In genomic region chr5:135012671-135013441, GRCm38 (mm10) we compare ENCODE assay signal across 8 mouse cellular contexts. TPM values are rescaled to one million over a fixed set of nuclear protein-coding genes. Genes with fewer than 3 reads are reported as not detected.
DNase-seq lines count a peak whose midpoint lies in the region; ATAC-seq lines count a peak whose summit lies in the region.

No protein-coding gene starts in this region.

- H3K4me1 ChIP-seq in forebrain, embryonic 11.5 days (replicated peaks; ENCODE audit: control insufficient read depth, insufficient read depth, low read length): peaks cover 5% of the 10 kb centered on the region; the same call in 1 of the 2 replicates
- H3K4me1 ChIP-seq in forebrain, embryonic 15.5 days: peaks cover 22% of the 10 kb centered on the region
- H3K4me1 ChIP-seq in hindbrain, embryonic 14.5 days (replicated peaks; ENCODE audit: control insufficient read depth, insufficient read depth, low read length): peaks cover 27% of the 10 kb centered on the region
- peaks cover 14% of the 10 kb centered on the region for H3K4me1 ChIP-seq in midbrain, embryonic 14.5 days (ENCODE audit: control insufficient read depth, insufficient read depth, low read length)
- peaks cover 37% of the 10 kb centered on the region for H3K4me1 ChIP-seq in stomach, embryonic 15.5 days

- H3K4me2 ChIP-seq in forebrain, embryonic 11.5 days (ENCODE audit: low read depth, low read length, severe bottlenecking): no peak overlapping the region
- H3K4me2 ChIP-seq in forebrain, embryonic 15.5 days (replicated peaks): no peak overlapping the region
- peak overlapping the region; percentile 25 for H3K4me2 ChIP-seq in hindbrain, embryonic 14.5 days (replicated peaks)
- H3K4me2 ChIP-seq in midbrain, embryonic 14.5 days (ENCODE audit: low read length): no peak overlapping the region
- peak overlapping the region; percentile 42 for H3K4me2 ChIP-seq in stomach, embryonic 15.5 days

- no peaks in the 10 kb centered on the region for H3K36me3 ChIP-seq in forebrain, embryonic 11.5 days (ENCODE audit: control insufficient read depth, insufficient read depth, low read length)
- no peaks in the 10 kb centered on the region for H3K36me3 ChIP-seq in forebrain, embryonic 15.5 days
- H3K36me3 ChIP-seq in hindbrain, embryonic 14.5 days (replicated peaks; ENCODE audit: control insufficient read depth, insufficient read depth): no peaks in the 10 kb centered on the region
- H3K36me3 ChIP-seq in midbrain, embryonic 14.5 days (ENCODE audit: control insufficient read depth, insufficient read depth, low read length): no peaks in the 10 kb centered on the region
- no peaks in the 10 kb centered on the region for H3K36me3 ChIP-seq in stomach, embryonic 15.5 days

- no peaks in the 10 kb centered on the region for H3K9me3 ChIP-seq in forebrain, embryonic 11.5 days (ENCODE audit: control insufficient read depth, low read length)
- no peaks in the 10 kb centered on the region for H3K9me3 ChIP-seq in forebrain, embryonic 15.5 days
- H3K9me3 ChIP-seq in hindbrain, embryonic 14.5 days (ENCODE audit: control insufficient read depth, low read length): no peaks in the 10 kb centered on the region
- no peaks in the 10 kb centered on the region for H3K9me3 ChIP-seq in midbrain, embryonic 14.5 days (ENCODE audit: control insufficient read depth, low read length)
- no peaks in the 10 kb centered on the region for H3K9me3 ChIP-seq in stomach, embryonic 15.5 days

- 4% methylated on average over 16 of the region's 16 CpGs for WGBS in forebrain, embryonic 11.5 days
- 4% methylated on average over 16 of the region's 16 CpGs for WGBS in forebrain, embryonic 15.5 days
- 5% methylated on average over 16 of the region's 16 CpGs for WGBS in hindbrain, embryonic 14.5 days
- WGBS in midbrain, embryonic 14.5 days: 6% methylated on average over 16 of the region's 16 CpGs
- 9% methylated on average over 13 of the region's 16 CpGs for WGBS in stomach, embryonic 15.5 days

- H3K9ac ChIP-seq in forebrain, embryonic 11.5 days (ENCODE audit: low read length): no peak overlapping the region
- H3K9ac ChIP-seq in forebrain, embryonic 15.5 days (replicated peaks): no peak overlapping the region
- no peak overlapping the region; the same call in 1 of the 2 replicates for H3K9ac ChIP-seq in hindbrain, embryonic 14.5 days
- H3K9ac ChIP-seq in midbrain, embryonic 14.5 days (replicated peaks; ENCODE audit: low read length): no peak overlapping the region
- H3K9ac ChIP-seq in stomach, embryonic 15.5 days: no peak overlapping the region

- intact Hi-C loops in left cerebral cortex, postnatal 4 days (cut with DNase I): loop anchor here (10.0 kb wide), 1 partner anchor 162 kb away; no protein-coding TSS in a partner anchor

- DNase-seq in forebrain, embryonic 11.5 days (ENCODE audit: low spot score): peak; percentile 88
- DNase-seq in c-Kit-positive CD71-negative TER-119-negative erythroid progenitor cells, embryonic 14.5 days (ENCODE audit: low read depth): peak; percentile 71
- peak; percentile 72 for DNase-seq in forelimb bud, embryonic 11.5 days (ENCODE audit: low read depth, low spot score)
- DNase-seq in hindbrain, embryonic 14.5 days (ENCODE audit: low spot score): peak; percentile 68
- peak; percentile 84 for DNase-seq in left cerebral cortex, postnatal 4 days
- peak; percentile 80 for DNase-seq in midbrain, embryonic 14.5 days

- no peak overlapping the region for H3K27ac ChIP-seq in forebrain, embryonic 11.5 days (ENCODE audit: low read depth, low read length)
- no peak overlapping the region for H3K27ac ChIP-seq in forebrain, embryonic 15.5 days (replicated peaks)
- no peak overlapping the region for H3K27ac ChIP-seq in hindbrain, embryonic 14.5 days
- H3K27ac ChIP-seq in midbrain, embryonic 14.5 days (replicated peaks; ENCODE audit: low read depth, low read length): no peak overlapping the region
- peak overlapping the region; percentile 48; the same call in 1 of the 2 replicates for H3K27ac ChIP-seq in stomach, embryonic 15.5 days

- no peak for ATAC-seq in forebrain, embryonic 11.5 days (replicated peaks; ENCODE audit: low FRiP score)
- ATAC-seq in forebrain, embryonic 15.5 days (replicated peaks): no peak
- ATAC-seq in hindbrain, embryonic 14.5 days (ENCODE audit: low FRiP score): no peak
- ATAC-seq in midbrain, embryonic 14.5 days (ENCODE audit: low FRiP score, low TSS enrichment): no peak
- ATAC-seq in stomach, embryonic 15.5 days (ENCODE audit: insufficient read depth, low FRiP score, low read depth): no peak

- H3K27me3 ChIP-seq in forebrain, embryonic 11.5 days (ENCODE audit: control insufficient read depth, insufficient read depth, low read length): no peaks in the 10 kb centered on the region; the same call in 1 of the 2 replicates
- H3K27me3 ChIP-seq in forebrain, embryonic 15.5 days: no peaks in the 10 kb centered on the region; the same call in 1 of the 2 replicates
- no peaks in the 10 kb centered on the region for H3K27me3 ChIP-seq in hindbrain, embryonic 14.5 days (ENCODE audit: control insufficient read depth, insufficient read depth, low read length)
- H3K27me3 ChIP-seq in midbrain, embryonic 14.5 days (ENCODE audit: control insufficient read depth, insufficient read depth, low read length): no peaks in the 10 kb centered on the region
- no peaks in the 10 kb centered on the region for H3K27me3 ChIP-seq in stomach, embryonic 15.5 days (replicated peaks)

- no peak overlapping the region for H3K4me3 ChIP-seq in forebrain, embryonic 11.5 days (ENCODE audit: low read depth, low read length)
- H3K4me3 ChIP-seq in forebrain, embryonic 15.5 days: no peak overlapping the region
- H3K4me3 ChIP-seq in hindbrain, embryonic 14.5 days (replicated peaks; ENCODE audit: low read length): no peak overlapping the region
- no peak overlapping the region for H3K4me3 ChIP-seq in midbrain, embryonic 14.5 days (replicated peaks; ENCODE audit: low read depth, low read length)
- H3K4me3 ChIP-seq in stomach, embryonic 15.5 days (replicated peaks): peak overlapping the region; percentile 26

RNA-seq across cellular contexts. Expression of gene Abhd11, which starts 3.9 kb away (rescaled TPM):
- polyA plus RNA-seq in forebrain, embryonic 11.5 days (2014; fragmentation: Nextera tagmentation; extraction: Ambion mirVana): 38.9 and 39.1 TPM in 2 replicates
- polyA plus RNA-seq in forebrain, embryonic 15.5 days (2015; fragmentation: Nextera tagmentation; extraction: Ambion mirVana): 69.5 and 70.3 TPM in 2 replicates
- polyA plus RNA-seq in hindbrain, embryonic 14.5 days (2014; fragmentation: Nextera tagmentation; extraction: Ambion mirVana): 62.7 and 72.3 TPM in 2 replicates
- 10 to 100 TPM; 56.6 to 60.8 TPM for total RNA-seq in left cerebral cortex, postnatal 4 days (2021)
- polyA plus RNA-seq in midbrain, embryonic 14.5 days (2014; fragmentation: Nextera tagmentation; extraction: Ambion mirVana): 58.0 and 81.5 TPM in 2 replicates
- 70.9 and 78.9 TPM in 2 replicates for polyA plus RNA-seq in stomach, embryonic 15.5 days (2015; fragmentation: Nextera tagmentation; extraction: Ambion mirVana)

RNA-seq across cellular contexts. Expression of gene Stx1a, which starts 10.4 kb away (rescaled TPM):
- 11.2 and 14.9 TPM in 2 replicates for polyA plus RNA-seq in forebrain, embryonic 11.5 days (2014; fragmentation: Nextera tagmentation; extraction: Ambion mirVana)
- 78.6 and 78.9 TPM in 2 replicates for polyA plus RNA-seq in forebrain, embryonic 15.5 days (2015; fragmentation: Nextera tagmentation; extraction: Ambion mirVana)
- 113 and 134 TPM in 2 replicates for polyA plus RNA-seq in hindbrain, embryonic 14.5 days (2014; fragmentation: Nextera tagmentation; extraction: Ambion mirVana)
- total RNA-seq in left cerebral cortex, postnatal 4 days (2021): 100 to 1,000 TPM; 261 to 264 TPM
- 106 and 137 TPM in 2 replicates for polyA plus RNA-seq in midbrain, embryonic 14.5 days (2014; fragmentation: Nextera tagmentation; extraction: Ambion mirVana)
- polyA plus RNA-seq in stomach, embryonic 15.5 days (2015; fragmentation: Nextera tagmentation; extraction: Ambion mirVana): 11.8 and 12.3 TPM in 2 replicates

RNA-seq across cellular contexts. Expression of gene Cldn3, which starts 26.8 kb away (rescaled TPM):
- polyA plus RNA-seq in forebrain, embryonic 11.5 days (2014; fragmentation: Nextera tagmentation; extraction: Ambion mirVana): 4.4 and 7.3 TPM in 2 replicates
- polyA plus RNA-seq in forebrain, embryonic 15.5 days (2015; fragmentation: Nextera tagmentation; extraction: Ambion mirVana): 12.3 and 12.7 TPM in 2 replicates
- 2.1 and 2.6 TPM in 2 replicates for polyA plus RNA-seq in hindbrain, embryonic 14.5 days (2014; fragmentation: Nextera tagmentation; extraction: Ambion mirVana)
- 1 to 10 TPM; 6.2 to 6.4 TPM for total RNA-seq in left cerebral cortex, postnatal 4 days (2021)
- polyA plus RNA-seq in midbrain, embryonic 14.5 days (2014; fragmentation: Nextera tagmentation; extraction: Ambion mirVana): 0.81 and 1.3 TPM in 2 replicates
- polyA plus RNA-seq in stomach, embryonic 15.5 days (2015; fragmentation: Nextera tagmentation; extraction: Ambion mirVana): 120 and 147 TPM in 2 replicates

RNA-seq across cellular contexts. Expression of gene Dnajc30, which starts 51.1 kb away (rescaled TPM):
- 26.2 and 27.1 TPM in 2 replicates for polyA plus RNA-seq in forebrain, embryonic 11.5 days (2014; fragmentation: Nextera tagmentation; extraction: Ambion mirVana)
- 34.6 and 39.8 TPM in 2 replicates for polyA plus RNA-seq in forebrain, embryonic 15.5 days (2015; fragmentation: Nextera tagmentation; extraction: Ambion mirVana)
- polyA plus RNA-seq in hindbrain, embryonic 14.5 days (2014; fragmentation: Nextera tagmentation; extraction: Ambion mirVana): 42.5 and 43.0 TPM in 2 replicates
- 10 to 100 TPM; 27.4 to 30.1 TPM for total RNA-seq in left cerebral cortex, postnatal 4 days (2021)
- polyA plus RNA-seq in midbrain, embryonic 14.5 days (2014; fragmentation: Nextera tagmentation; extraction: Ambion mirVana): 47.3 and 49.3 TPM in 2 replicates
- polyA plus RNA-seq in stomach, embryonic 15.5 days (2015; fragmentation: Nextera tagmentation; extraction: Ambion mirVana): 28.9 and 33.5 TPM in 2 replicates

RNA-seq across cellular contexts. Expression of gene Bud23, which starts 51.9 kb away (rescaled TPM):
- polyA plus RNA-seq in forebrain, embryonic 11.5 days (2014; fragmentation: Nextera tagmentation; extraction: Ambion mirVana): 142 and 148 TPM in 2 replicates
- 89.0 and 92.8 TPM in 2 replicates for polyA plus RNA-seq in forebrain, embryonic 15.5 days (2015; fragmentation: Nextera tagmentation; extraction: Ambion mirVana)
- polyA plus RNA-seq in hindbrain, embryonic 14.5 days (2014; fragmentation: Nextera tagmentation; extraction: Ambion mirVana): 61.9 and 63.3 TPM in 2 replicates
- 10 to 100 TPM; 51.7 to 52.1 TPM for total RNA-seq in left cerebral cortex, postnatal 4 days (2021)
- polyA plus RNA-seq in midbrain, embryonic 14.5 days (2014; fragmentation: Nextera tagmentation; extraction: Ambion mirVana): 63.8 and 71.7 TPM in 2 replicates
- 98.6 and 112 TPM in 2 replicates for polyA plus RNA-seq in stomach, embryonic 15.5 days (2015; fragmentation: Nextera tagmentation; extraction: Ambion mirVana)

Comparison
In these comparisons a context has a peak if more than half of its experiments do, and no peak if none do; other contexts are left out.
1. H3K4me2 ChIP-seq: peak in hindbrain, embryonic 14.5 days (single experiment) and stomach, embryonic 15.5 days (single experiment); none in forebrain, embryonic 11.5 days (single experiment), forebrain, embryonic 15.5 days (single experiment) and midbrain, embryonic 14.5 days (single experiment).
2. Peak in every context shown above with its lines, with median percentiles within 50 percentile points of each other: DNase-seq.